Mouse (Mus musculus): ENCODE results near the gene Map2k4. TPM values are rescaled to one million over a fixed set of nuclear protein-coding genes. Genes with fewer than 3 reads are reported as not detected.

The Map2k4 gene
- 24.7 TPM for polyA plus RNA-seq (2017; shearing (Covaris generic))

GRCm38 (mm10) chr11:65788154-65788553 is at the start of gene Map2k4:
TSS of gene Map2k4 (minus strand) at chr11:65788297.

GRCm38 (mm10) chr11:65806909-65807504 is 18.9 kb upstream of the Map2k4 start, which contains the start of gene Zkscan6:
TSS of gene Zkscan6 (plus strand) at chr11:65807175.

Other genes with a start within 250 kb of the Map2k4 start
- gene Zkscan6, start 18.9 kb upstream of the Map2k4 start, polyA plus RNA-seq (2017; shearing (Covaris generic)) = 42.1 TPM

Measured in CD4-positive, CD25-positive, alpha-beta regulatory T cell, adult 9 weeks (primary cell).